Mouse (Mus musculus) cerebellum, adult 2 months (tissue): ENCODE measurements around the gene Layn.

ENCODE experiments used
- CTCF ChIP-seq: fragments of 200-500 bp; IDR thresholded peaks from 2 replicates; pipeline ENCODE4 v1.5.1; 2011; ENCODE audit warnings: low read depth, mild to moderate bottlenecking, control low read depth, low read length, moderate library complexity, borderline replicate concordance; ENCODE audit not compliant: insufficient read depth
- POLR2A ChIP-seq: fragments of 200-500 bp; IDR thresholded peaks from 2 replicates; pipeline ENCODE4 v1.6.1; 2011; ENCODE audit warnings: low read length, control low read depth, borderline replicate concordance; ENCODE audit not compliant: insufficient read depth

- TF ChIP-seq POLR2A (no peak), CTCF (no peak)
Measured at GRCm38 (mm10) chr9:51070801-51071200, 6.1 kb downstream of the Layn start.
